ENCODE assay signal across 28 mouse cellular contexts in genomic region chr7:135632716-135633258, GRCm38 (mm10).
DNase-seq lines count a peak whose midpoint lies in the region; ATAC-seq and TF ChIP-seq lines count a peak whose summit lies in the region.
"Had no signal": no experiment of that assay in that cellular context is flagged by ENCODE, and none has a peak within 500 bp of the region (broad histone marks: within the 10 kb centered on the region; RNA-seq: fewer than 3 reads in every experiment).

No protein-coding gene starts in this region.

- no peaks in the 10 kb centered on the region for H3K27me3 ChIP-seq in cerebellum, adult 2 months (ENCODE audit: control insufficient read depth, insufficient read depth, low read length)
- no peaks in the 10 kb centered on the region for H3K27me3 ChIP-seq in lung, postnatal 0 days (replicated peaks; ENCODE audit: insufficient read depth, low read length)
- no peaks in the 10 kb centered on the region for H3K27me3 ChIP-seq in stomach, postnatal 0 days (ENCODE audit: control insufficient read depth, insufficient read depth, low read length)
- H3K27me3 ChIP-seq: megakaryocyte, embryonic 14.5 days; neural tube, embryonic 12.5 days had no signal

- no peak for TF ChIP-seq EP300 in lung, postnatal 0 days (IDR thresholded peaks at IDR 0.05)
- no peak for TF ChIP-seq EP300 in stomach, postnatal 0 days (optimal IDR thresholded peaks at IDR 0.05)

- no peak overlapping the region for H3K4me2 ChIP-seq in lung, postnatal 0 days (replicated peaks; ENCODE audit: low read depth, low read length)
- no peak overlapping the region for H3K4me2 ChIP-seq in stomach, postnatal 0 days (replicated peaks; ENCODE audit: low read depth)
- H3K4me2 ChIP-seq: heart, embryonic 15.5 days; hindbrain, embryonic 13.5 days; limb, embryonic 12.5 days; liver, embryonic 11.5 days; lung, embryonic 14.5 days; neural tube, embryonic 12.5 days had no signal

- no peak for ATAC-seq in lung, postnatal 0 days
- ATAC-seq in stomach, postnatal 0 days (ENCODE audit: low FRiP score, low TSS enrichment), result no peak
- ATAC-seq: forebrain, postnatal 0 days; inflammation-experienced regulatory T-cells, adult 6 months had no signal

- peak; percentile 15; the same call in 1 of the 2 replicates for TF ChIP-seq CTCF in cerebellum, adult 2 months (IDR thresholded peaks at IDR 0.05; ENCODE audit: borderline replicate concordance, insufficient read depth, low read depth, low read length)
- peak; percentile 25; the same call in 1 of the 2 replicates for TF ChIP-seq CTCF in lung, postnatal 0 days (IDR thresholded peaks at IDR 0.05)
- no peak for TF ChIP-seq CTCF in lung, adult 2 months (IDR thresholded peaks at IDR 0.05; ENCODE audit: insufficient read depth, low read length)
- peak; percentile 31 for TF ChIP-seq CTCF in stomach, postnatal 0 days (IDR thresholded peaks at IDR 0.05; ENCODE audit: low read depth)

- no peak overlapping the region for H3K27ac ChIP-seq in cerebellum, adult 2 months (ENCODE audit: insufficient read depth, low read length)
- H3K27ac ChIP-seq in lung, postnatal 0 days (ENCODE audit: low read length), result no peak overlapping the region
- no peak overlapping the region for H3K27ac ChIP-seq in stomach, postnatal 0 days (replicated peaks)
- H3K27ac ChIP-seq: embryonic facial prominence, embryonic 10.5 days; forebrain, embryonic 10.5 days; heart, embryonic 15.5 days; hindbrain, embryonic 13.5 days; limb, embryonic 12.5 days; neural tube, embryonic 12.5 days had no signal

- WGBS in cerebellum, adult 2 months, result 32% methylated on average over 7 of the region's 7 CpGs
- WGBS in lung, postnatal 0 days, result 71% methylated on average over 7 of the region's 7 CpGs
- WGBS in lung, adult 2 months, result 80% methylated on average over 7 of the region's 7 CpGs
- 70% methylated on average over 7 of the region's 7 CpGs for WGBS in stomach, postnatal 0 days

- H3K36me3 ChIP-seq in lung, postnatal 0 days (ENCODE audit: insufficient read depth, low read length), result no peaks in the 10 kb centered on the region
- H3K36me3 ChIP-seq in stomach, postnatal 0 days (ENCODE audit: control insufficient read depth, insufficient read depth, low read length), result no peaks in the 10 kb centered on the region
- H3K36me3 ChIP-seq: embryonic facial prominence, embryonic 10.5 days; forebrain, embryonic 10.5 days; heart, embryonic 15.5 days; hindbrain, embryonic 13.5 days; limb, embryonic 12.5 days; neural tube, embryonic 12.5 days had no signal

- TF ChIP-seq POLR2A in cerebellum, adult 2 months (IDR thresholded peaks at IDR 0.05; ENCODE audit: borderline replicate concordance, insufficient read depth, low read length), result no peak
- no peak for TF ChIP-seq POLR2A in lung, adult 2 months (IDR thresholded peaks at IDR 0.05; ENCODE audit: borderline replicate concordance, extremely low read depth, low read depth, low read length)

- H3K9me3 ChIP-seq in lung, postnatal 0 days (ENCODE audit: low read length), result no peaks in the 10 kb centered on the region
- H3K9me3 ChIP-seq in stomach, postnatal 0 days (ENCODE audit: control insufficient read depth, low read length), result no peaks in the 10 kb centered on the region
- H3K9me3 ChIP-seq: embryonic facial prominence, embryonic 10.5 days; forebrain, embryonic 10.5 days; heart, embryonic 15.5 days; hindbrain, embryonic 13.5 days; limb, embryonic 12.5 days; megakaryocyte, embryonic 14.5 days; neural tube, embryonic 12.5 days had no signal

- H3K9ac ChIP-seq in lung, postnatal 0 days (replicated peaks; ENCODE audit: low read depth), result no peak overlapping the region
- H3K9ac ChIP-seq in stomach, postnatal 0 days (ENCODE audit: low read length), result no peak overlapping the region
- H3K9ac ChIP-seq: forebrain, postnatal 0 days; heart, embryonic 15.5 days; hindbrain, embryonic 13.5 days; limb, embryonic 12.5 days; lung, embryonic 14.5 days; neural tube, embryonic 12.5 days had no signal

- peak; percentile 31 to 36 for DNase-seq in cerebellum, adult 2 months
- no peak for DNase-seq in cerebellum, adult 11 months
- DNase-seq in lung, postnatal 0 days (ENCODE audit: low spot score), result no peak
- no peak for DNase-seq in lung, adult 2 months
- peak; percentile 60 for DNase-seq in brain, adult 2 months (ENCODE audit: low read depth, low spot score)
- no peak for DNase-seq in stomach, postnatal 0 days (ENCODE audit: low spot score)
- no peak for DNase-seq in thymus, postnatal 25 days
- no peak for DNase-seq in testis, postnatal 10 days (ENCODE audit: low spot score)
- DNase-seq: adrenal gland, postnatal 36 days; forebrain, postnatal 0 days; gastrocnemius, postnatal 25 days; heart, postnatal 36 days; kidney, adult 9 months; kidney, postnatal 14 days; lung, embryonic 14.5 days; lung, postnatal 36 days; midbrain, embryonic 14.5 days; right cerebral cortex, postnatal 14 days; thymus, postnatal 36 days had no signal

- no peak overlapping the region for H3K4me3 ChIP-seq in cerebellum, adult 2 months (replicated peaks; ENCODE audit: insufficient read depth, low read depth, low read length)
- H3K4me3 ChIP-seq in lung, postnatal 0 days (ENCODE audit: low read depth, low read length), result no peak overlapping the region
- H3K4me3 ChIP-seq in lung, adult 2 months (replicated peaks; ENCODE audit: extremely low read depth, low read depth, low read length), result no peak overlapping the region
- no peak overlapping the region for H3K4me3 ChIP-seq in stomach, postnatal 0 days (ENCODE audit: low read depth, low read length)
- H3K4me3 ChIP-seq: embryonic facial prominence, embryonic 10.5 days; forebrain, embryonic 10.5 days; heart, embryonic 15.5 days; hindbrain, embryonic 13.5 days; limb, embryonic 12.5 days; megakaryocyte, embryonic 14.5 days; neural tube, embryonic 12.5 days had no signal

- peaks cover 34% of the 10 kb centered on the region for H3K4me1 ChIP-seq in cerebellum, adult 2 months (ENCODE audit: control insufficient read depth, insufficient read depth, low read length)
- no peaks in the 10 kb centered on the region for H3K4me1 ChIP-seq in lung, postnatal 0 days (ENCODE audit: insufficient read depth, low read depth, low read length)
- no peaks in the 10 kb centered on the region for H3K4me1 ChIP-seq in lung, adult 2 months (ENCODE audit: control insufficient read depth, insufficient read depth, low read length)
- no peaks in the 10 kb centered on the region for H3K4me1 ChIP-seq in stomach, postnatal 0 days (replicated peaks; ENCODE audit: control insufficient read depth, insufficient read depth)
- H3K4me1 ChIP-seq: embryonic facial prominence, embryonic 10.5 days; heart, embryonic 15.5 days; neural tube, embryonic 12.5 days had no signal

Comparison
In these comparisons a context has a peak if more than half of its experiments do, and no peak if none do; other contexts are left out.
1. DNase-seq: peak in cerebellum, adult 2 months (2 of 2) and brain, adult 2 months (single experiment); none in cerebellum, adult 11 months (single experiment), lung, postnatal 0 days (single experiment), lung, adult 2 months (single experiment), stomach, postnatal 0 days (single experiment), thymus, postnatal 25 days (single experiment) and testis, postnatal 10 days (single experiment).